ENCODE assay signal across 13 mouse cellular contexts in genomic region chr2:115853221-115853620, GRCm38 (mm10).
A peak's percentile ranks its signal among the peaks of the same experiment; 100 is the strongest.
DNase-seq lines count a peak whose midpoint lies in the region; ATAC-seq and TF ChIP-seq lines count a peak whose summit lies in the region.
"Had no signal": no experiment of that assay in that cellular context is flagged by ENCODE, and none has a peak within 500 bp of the region (broad histone marks: within the 10 kb centered on the region; RNA-seq: fewer than 3 reads in every experiment).

No protein-coding gene starts in this region.

- 0 out of 2 replicates have a peak overlapping the region, but pooled peaks have one; percentile 22 for H3K9ac ChIP-seq in kidney, embryonic 16.5 days (replicated peaks; ENCODE audit: low read length)
- peak overlapping the region; percentile 70 for H3K9ac ChIP-seq in forebrain, embryonic 14.5 days (ENCODE audit: low read length)
- no peak overlapping the region for H3K9ac ChIP-seq in hindbrain, postnatal 0 days (replicated peaks; ENCODE audit: low read length)
- H3K9ac ChIP-seq: intestine, embryonic 15.5 days; limb, embryonic 13.5 days; lung, embryonic 15.5 days had no signal

- H3K27me3 ChIP-seq in kidney, embryonic 16.5 days (ENCODE audit: insufficient read depth, low read length), result 0 out of 2 replicates have a peak, but pooled peaks cover 4% of the 10 kb centered on the region
- H3K27me3 ChIP-seq in kidney, adult 2 months (replicated peaks; ENCODE audit: control insufficient read depth, insufficient read depth, low read length), result peaks cover 7% of the 10 kb centered on the region
- H3K27me3 ChIP-seq in forebrain, embryonic 14.5 days (replicated peaks; ENCODE audit: control insufficient read depth, insufficient read depth, low read length), result peaks cover 10% of the 10 kb centered on the region; the same call in 1 of the 2 replicates
- H3K27me3 ChIP-seq in hindbrain, postnatal 0 days (ENCODE audit: insufficient read depth, low read length), result peaks cover 16% of the 10 kb centered on the region

- WGBS in kidney, embryonic 16.5 days, result 34% methylated on average over 4 of the region's 4 CpGs
- 51% methylated on average over 4 of the region's 4 CpGs for WGBS in kidney, adult 2 months
- 10% methylated on average over 4 of the region's 4 CpGs for WGBS in forebrain, embryonic 14.5 days
- 34% methylated on average over 4 of the region's 4 CpGs for WGBS in hindbrain, postnatal 0 days
- 31% methylated on average over 4 of the region's 4 CpGs for WGBS in olfactory bulb, adult 2 months

- peak overlapping the region; percentile 51; the same call in 1 of the 2 replicates for H3K4me2 ChIP-seq in kidney, embryonic 16.5 days (replicated peaks; ENCODE audit: low read depth, low read length)
- peak overlapping the region; percentile 68 for H3K4me2 ChIP-seq in forebrain, embryonic 14.5 days (ENCODE audit: low read length)
- peak overlapping the region; percentile 58; the same call in 1 of the 2 replicates for H3K4me2 ChIP-seq in hindbrain, postnatal 0 days (ENCODE audit: low read depth, low read length)

- H3K27ac ChIP-seq in kidney, embryonic 16.5 days (ENCODE audit: low read length), result peak overlapping the region; percentile 72
- no peak overlapping the region for H3K27ac ChIP-seq in kidney, adult 2 months (ENCODE audit: insufficient read depth, low read depth, low read length)
- H3K27ac ChIP-seq in forebrain, embryonic 14.5 days (ENCODE audit: low read depth, low read length), result peak overlapping the region; percentile 74
- H3K27ac ChIP-seq in hindbrain, postnatal 0 days, result no peak overlapping the region
- peak overlapping the region; percentile 96 for H3K27ac ChIP-seq in olfactory bulb, adult 2 months (ENCODE audit: insufficient read depth, low read depth, low read length)
- H3K27ac ChIP-seq: gastrocnemius, adult 2 months; intestine, embryonic 15.5 days; layer of hippocampus, adult 2 months; limb, embryonic 13.5 days; lung, embryonic 15.5 days had no signal

- no peaks in the 10 kb centered on the region for H3K9me3 ChIP-seq in kidney, embryonic 16.5 days (ENCODE audit: low read length)
- no peaks in the 10 kb centered on the region for H3K9me3 ChIP-seq in forebrain, embryonic 14.5 days (replicated peaks; ENCODE audit: control insufficient read depth, low read length)
- H3K9me3 ChIP-seq in hindbrain, postnatal 0 days (ENCODE audit: low read length), result no peaks in the 10 kb centered on the region
- H3K9me3 ChIP-seq: intestine, embryonic 15.5 days; limb, embryonic 13.5 days; lung, embryonic 15.5 days had no signal

- H3K36me3 ChIP-seq in kidney, embryonic 16.5 days (ENCODE audit: insufficient read depth, low read length), result no peaks in the 10 kb centered on the region
- no peaks in the 10 kb centered on the region for H3K36me3 ChIP-seq in kidney, adult 2 months (ENCODE audit: control insufficient read depth, insufficient read depth, low read length)
- no peaks in the 10 kb centered on the region for H3K36me3 ChIP-seq in forebrain, embryonic 14.5 days (ENCODE audit: control insufficient read depth, insufficient read depth, low read length)
- no peaks in the 10 kb centered on the region for H3K36me3 ChIP-seq in hindbrain, postnatal 0 days (ENCODE audit: insufficient read depth, low read length)
- H3K36me3 ChIP-seq: intestine, embryonic 15.5 days; limb, embryonic 13.5 days; lung, embryonic 15.5 days had no signal

- no peak overlapping the region for H3K4me3 ChIP-seq in kidney, embryonic 16.5 days (ENCODE audit: low read length)
- H3K4me3 ChIP-seq in kidney, adult 2 months (ENCODE audit: insufficient read depth, low read depth, low read length), result no peak overlapping the region
- H3K4me3 ChIP-seq in forebrain, embryonic 14.5 days (ENCODE audit: low read depth, low read length), result 0 out of 2 replicates have a peak overlapping the region, but pooled peaks have one; percentile 19
- no peak overlapping the region for H3K4me3 ChIP-seq in hindbrain, postnatal 0 days (ENCODE audit: low read length)
- no peak overlapping the region for H3K4me3 ChIP-seq in olfactory bulb, adult 2 months (ENCODE audit: insufficient read depth, low read depth, low read length)
- H3K4me3 ChIP-seq: gastrocnemius, adult 2 months had no signal

- DNase-seq in kidney, adult 2 months, result no peak
- DNase-seq in forebrain, embryonic 14.5 days (ENCODE audit: low spot score), result no peak
- DNase-seq in hindbrain, postnatal 0 days (ENCODE audit: low spot score), result no peak
- DNase-seq in gastrocnemius, postnatal 25 days, result no peak
- DNase-seq: cerebellum, adult 2 months; gastrocnemius, adult 2 months had no signal

- no peak for TF ChIP-seq POLR2A in kidney, adult 2 months (IDR thresholded peaks at IDR 0.05; ENCODE audit: low read depth, low read length)
- TF ChIP-seq POLR2A in olfactory bulb, adult 2 months (IDR thresholded peaks at IDR 0.05; ENCODE audit: insufficient read depth, low read depth, low read length), result no peak

- peaks cover 40% of the 10 kb centered on the region for H3K4me1 ChIP-seq in kidney, embryonic 16.5 days (ENCODE audit: insufficient read depth, low read length)
- H3K4me1 ChIP-seq in kidney, adult 2 months (ENCODE audit: control insufficient read depth, insufficient read depth, low read length), result peaks cover 1% of the 10 kb centered on the region; the same call in 1 of the 2 replicates
- H3K4me1 ChIP-seq in forebrain, embryonic 14.5 days (ENCODE audit: control insufficient read depth, insufficient read depth, low read length), result peaks cover 21% of the 10 kb centered on the region
- H3K4me1 ChIP-seq in hindbrain, postnatal 0 days (ENCODE audit: insufficient read depth, low read length), result no peaks in the 10 kb centered on the region
- H3K4me1 ChIP-seq in olfactory bulb, adult 2 months (ENCODE audit: control insufficient read depth, insufficient read depth, low read length), result peaks cover 22% of the 10 kb centered on the region

- TF ChIP-seq CTCF in kidney, adult 2 months (conservative IDR thresholded peaks at IDR 0.05; ENCODE audit: insufficient read depth, insufficient read length, low read depth, low read length), result no peak
- no peak for TF ChIP-seq CTCF in hindbrain, postnatal 0 days (IDR thresholded peaks at IDR 0.05; ENCODE audit: low read depth)
- no peak for TF ChIP-seq CTCF in olfactory bulb, adult 2 months (IDR thresholded peaks at IDR 0.05; ENCODE audit: insufficient read depth, low read depth, low read length)

- no peak for ATAC-seq in kidney, embryonic 16.5 days (ENCODE audit: low FRiP score, low TSS enrichment)
- no peak for ATAC-seq in forebrain, embryonic 14.5 days
- no peak for ATAC-seq in hindbrain, postnatal 0 days
- ATAC-seq in megakaryocyte, adult 5-6 weeks (ENCODE audit: poor library complexity, severe bottlenecking), result no peak

Comparison
In these comparisons a context has a peak if more than half of its experiments do, and no peak if none do; other contexts are left out.
1. H3K27ac ChIP-seq: peak in kidney, embryonic 16.5 days (single experiment), forebrain, embryonic 14.5 days (single experiment) and olfactory bulb, adult 2 months (single experiment); none in kidney, adult 2 months (single experiment) and hindbrain, postnatal 0 days (single experiment).
2. Peak in every context shown above with its lines, with median percentiles within 50 percentile points of each other: H3K4me2 ChIP-seq.